Mouse (Mus musculus) heart, embryonic 12.5 days (tissue): Measurements from ENCODE around the gene Tcf7l2. TPM values are rescaled to one million over a fixed set of nuclear protein-coding genes. Genes with fewer than 3 reads are reported as not detected.
A peak's percentile ranks its signal among the peaks of the same experiment; 100 is the strongest.

Source experiments
- ATAC-seq: fragments of 200-750 bp; cut with Nextera tagmentation; 2 replicates; pipeline ENCODE4 v1.8.0; 2017; ENCODE audit warnings: moderate TSS enrichment, moderate library complexity; ENCODE audit not compliant: insufficient number of reproducible peaks, low FRiP score
- H3K27ac ChIP-seq: fragments of 300-500 bp; sonication (generic); 2 replicates; pipeline ENCODE4 v1.5.1; 2016; ENCODE audit warnings: mild to moderate bottlenecking, moderate library complexity; ENCODE audit not compliant: poor library complexity, severe bottlenecking
- H3K27me3 ChIP-seq: fragments of 300-500 bp; sonication (generic); replicated peaks from 2 replicates; pipeline ENCODE4 v1.6.1; 2016; ENCODE audit warnings: mild to moderate bottlenecking, moderate library complexity
- H3K36me3 ChIP-seq: fragments of 300-500 bp; sonication (generic); 2 replicates; pipeline ENCODE4 v1.6.1; 2016; ENCODE audit warnings: mild to moderate bottlenecking, moderate library complexity
- H3K4me1 ChIP-seq: fragments of 300-500 bp; sonication (generic); replicated peaks from 2 replicates; pipeline ENCODE4 v1.6.1; 2016; ENCODE audit warnings: mild to moderate bottlenecking
- H3K4me2 ChIP-seq: fragments of 300-500 bp; sonication (generic); 2 replicates; pipeline ENCODE4 v1.6.1; 2016; ENCODE audit warnings: mild to moderate bottlenecking, moderate library complexity
- H3K4me3 ChIP-seq: fragments of 300-500 bp; sonication (generic); 2 replicates; pipeline ENCODE4 v1.5.1; 2016; ENCODE audit warnings: mild to moderate bottlenecking
- H3K9ac ChIP-seq: fragments of 300-500 bp; sonication (generic); 2 replicates; pipeline ENCODE4 v1.6.1; 2016; ENCODE audit warnings: mild to moderate bottlenecking, moderate library complexity
- H3K9me3 ChIP-seq: fragments of 300-500 bp; sonication (generic); replicated peaks from 2 replicates; pipeline ENCODE4 v1.6.1; 2016; ENCODE audit warnings: mild to moderate bottlenecking, moderate library complexity
- WGBS: fragments of 180-500 bp; shearing (Covaris S2); methylation state at CpG from one replicate; pipeline ENCODE4 v1.1.7; 2016; 5-methylcytosine and 5-hydroxymethylcytosine counted together
- polyA plus RNA-seq: library from polyadenylated mRNA; unstranded; fragments of >200 nt; fragmentation: Nextera tagmentation; extraction: Ambion mirVana; gene quantifications from 2 replicates; pipeline ENCODE4 v1.2.1, GENCODE M21; 2016

The Tcf7l2 gene
- polyA plus RNA-seq, 1 experiment from 2014 or later: 59.7 TPM

DNA sequence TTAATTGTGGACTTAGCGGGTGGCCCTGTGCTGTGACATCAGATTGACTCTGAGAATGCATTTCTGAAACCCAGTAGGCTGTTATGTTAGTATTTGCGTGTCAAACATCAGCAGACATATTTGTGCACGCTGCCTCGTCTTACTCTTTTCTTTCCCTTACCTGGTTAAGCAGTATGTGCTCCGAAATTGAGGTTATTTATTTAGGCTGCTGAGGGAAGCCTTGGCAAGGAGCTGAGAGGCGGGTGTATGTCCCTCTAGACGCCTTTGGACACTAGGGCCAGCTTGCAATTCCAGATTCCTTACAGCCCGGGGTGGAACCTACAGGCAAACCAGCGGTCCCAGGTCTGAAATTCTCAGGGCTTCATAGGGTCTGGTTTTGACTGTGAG, 3.6 kb downstream of the Tcf7l2 start:
- H3K27ac ChIP-seq: peak overlapping the region; percentile 99; the same call in 1 of the 2 replicates
- peaks cover 54% of the 10 kb centered on the region for H3K4me1 ChIP-seq

DNA sequence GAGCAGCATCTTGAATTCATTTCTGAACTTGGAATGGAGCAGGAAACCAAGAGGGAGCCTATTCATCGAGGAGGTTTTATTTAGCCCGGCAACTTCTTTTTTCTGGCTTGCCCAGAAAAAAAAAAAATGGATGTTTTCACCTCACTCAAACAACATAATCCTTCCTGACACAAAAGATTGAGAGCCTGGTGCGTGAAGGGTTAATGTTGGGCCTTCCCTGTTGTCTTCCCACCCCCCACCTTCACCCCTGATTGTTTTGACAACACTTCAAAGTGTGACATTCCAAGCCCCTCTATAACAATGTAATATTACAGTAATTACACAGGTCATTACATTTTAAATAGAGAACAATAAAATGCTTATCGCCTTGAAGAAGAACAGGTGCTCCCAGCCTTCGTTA, 4.6 kb downstream of the Tcf7l2 start:
- H3K4me3 ChIP-seq: no peak overlapping the region
- H3K4me1 ChIP-seq: peaks cover 59% of the 10 kb centered on the region
- peak overlapping the region; percentile 32; the same call in 1 of the 2 replicates for H3K4me2 ChIP-seq
- ATAC-seq: no peak
- WGBS: 39% methylated on average over 5 of the region's 5 CpGs
- no peaks in the 10 kb centered on the region for H3K36me3 ChIP-seq
- H3K9ac ChIP-seq: peak overlapping the region; percentile 54
- H3K27me3 ChIP-seq: no peaks in the 10 kb centered on the region
- H3K9me3 ChIP-seq: no peaks in the 10 kb centered on the region
- no peak overlapping the region for H3K27ac ChIP-seq

More for the DNA sequence above, 3.6 kb downstream of the Tcf7l2 start:
- Histone ChIP-seq H3K36me3 (no peaks in the 10 kb centered on the region), H3K4me2 (peak overlapping the region; percentile 97), H3K9me3 (no peaks in the 10 kb centered on the region), H3K9ac (peak overlapping the region; percentile 94), H3K27me3 (no peaks in the 10 kb centered on the region), H3K4me3 (peak overlapping the region; percentile 82)
- 19% methylated on average over 9 of the region's 9 CpGs for whole genome bisulfite sequencing
- ATAC-seq: no peak

DNA sequence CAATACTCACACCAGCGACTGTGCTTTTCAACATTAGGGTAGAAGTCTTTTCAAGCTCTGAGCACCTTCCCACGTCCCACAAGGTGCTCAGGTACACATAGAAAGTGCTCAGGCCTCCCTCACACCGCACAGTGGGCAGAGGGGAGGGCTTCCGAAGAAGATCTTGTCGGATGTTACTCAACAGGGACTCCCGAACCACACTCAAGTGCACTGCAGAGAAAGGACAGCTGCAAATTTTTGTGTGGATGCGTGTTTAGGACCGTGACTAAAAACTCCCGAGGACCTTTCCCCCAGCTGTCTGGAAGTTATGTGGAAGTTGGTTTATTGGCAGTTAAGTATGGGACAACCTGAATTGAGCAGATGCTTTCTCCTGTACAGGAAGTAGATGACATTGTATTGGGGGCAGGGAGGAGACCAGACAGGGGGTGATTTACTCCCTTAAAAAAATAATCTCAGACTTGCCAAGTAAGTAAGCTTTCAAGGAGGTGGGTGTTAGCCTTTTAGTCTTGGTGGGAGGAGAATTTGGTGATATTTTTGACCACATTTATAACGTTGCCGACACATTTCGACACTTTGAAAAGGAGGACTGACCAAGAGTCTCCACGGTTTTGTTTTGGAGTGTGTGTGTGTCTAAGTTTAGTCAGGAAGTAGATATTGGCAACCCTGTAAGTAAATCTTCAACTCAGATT, 5.8 kb downstream of the Tcf7l2 start:
- peak overlapping the region; percentile 61 for H3K4me2 ChIP-seq
- no peak overlapping the region for H3K4me3 ChIP-seq
- peak overlapping the region; percentile 13; the same call in 1 of the 2 replicates for H3K9ac ChIP-seq
- H3K27ac ChIP-seq: no peak overlapping the region
- no peaks in the 10 kb centered on the region for H3K27me3 ChIP-seq
- ATAC-seq: no peak
- H3K36me3 ChIP-seq: no peaks in the 10 kb centered on the region
- no peaks in the 10 kb centered on the region for H3K9me3 ChIP-seq
- H3K4me1 ChIP-seq: peaks cover 70% of the 10 kb centered on the region
- WGBS: 23% methylated on average over 13 of the region's 13 CpGs

GRCm38 (mm10) chr19:55747926-55748291, 6.3 kb downstream of the Tcf7l2 start:
- Histone ChIP-seq H3K9ac (peak overlapping the region; percentile 15; the same call in 1 of the 2 replicates), H3K4me2 (peak overlapping the region; percentile 61), H3K4me3 (no peak overlapping the region), H3K36me3 (no peaks in the 10 kb centered on the region), H3K9me3 (no peaks in the 10 kb centered on the region), H3K4me1 (peaks cover 76% of the 10 kb centered on the region), H3K27ac (no peak overlapping the region), H3K27me3 (no peaks in the 10 kb centered on the region)
- WGBS: 46% methylated on average over 6 of the region's 6 CpGs
- ATAC-seq: no peak

- Histone ChIP-seq H3K4me2 (peak overlapping the region; percentile 61), H3K4me3 (peak overlapping the region; percentile 17), H3K27ac (peak overlapping the region; percentile 48; the same call in 1 of the 2 replicates), H3K9ac (peak overlapping the region; percentile 15; the same call in 1 of the 2 replicates), H3K36me3 (no peaks in the 10 kb centered on the region), H3K4me1 (peaks cover 81% of the 10 kb centered on the region), H3K27me3 (no peaks in the 10 kb centered on the region), H3K9me3 (no peaks in the 10 kb centered on the region)
- 14% methylated on average over 6 of the region's 6 CpGs for WGBS
- ATAC-seq: peak; percentile 70; the same call in 1 of the 2 replicates
These were observed 7.2 kb downstream of the Tcf7l2 start for GRCm38 (mm10) chr19:55748801-55749200.

DNA sequence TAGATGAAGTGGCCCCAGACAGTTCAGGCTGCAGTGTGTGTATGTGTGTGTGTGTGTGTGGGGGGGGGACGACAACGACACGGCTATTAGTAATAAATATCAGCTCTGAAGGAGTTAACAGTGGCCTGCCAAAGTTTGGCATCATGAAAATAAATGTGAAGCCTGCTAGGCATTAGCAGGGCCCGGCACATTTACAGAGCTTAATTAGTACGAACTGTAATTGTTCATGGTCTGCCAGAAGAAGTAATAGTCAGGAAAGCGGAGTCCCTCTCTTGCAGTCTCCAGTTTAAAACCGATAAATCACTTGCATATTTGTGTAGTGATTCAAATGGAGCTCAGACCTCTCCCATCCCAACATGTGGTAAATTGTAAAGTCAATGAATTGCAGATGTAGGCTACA, 7.9 kb downstream of the Tcf7l2 start:
- H3K4me3 ChIP-seq: no peak overlapping the region
- ATAC-seq: no peak
- H3K4me1 ChIP-seq: peaks cover 88% of the 10 kb centered on the region
- H3K27ac ChIP-seq: peak overlapping the region; percentile 48; the same call in 1 of the 2 replicates
- no peaks in the 10 kb centered on the region for H3K36me3 ChIP-seq
- H3K27me3 ChIP-seq: no peaks in the 10 kb centered on the region
- 0 out of 2 replicates have a peak overlapping the region, but pooled peaks have one; percentile 1 for H3K9ac ChIP-seq
- no peaks in the 10 kb centered on the region for H3K9me3 ChIP-seq
- 60% methylated on average over 7 of the region's 7 CpGs for WGBS
- peak overlapping the region; percentile 61 for H3K4me2 ChIP-seq

GRCm38 (mm10) chr19:55750048-55750447, 8.4 kb downstream of the Tcf7l2 start:
- no peak for ATAC-seq

DNA sequence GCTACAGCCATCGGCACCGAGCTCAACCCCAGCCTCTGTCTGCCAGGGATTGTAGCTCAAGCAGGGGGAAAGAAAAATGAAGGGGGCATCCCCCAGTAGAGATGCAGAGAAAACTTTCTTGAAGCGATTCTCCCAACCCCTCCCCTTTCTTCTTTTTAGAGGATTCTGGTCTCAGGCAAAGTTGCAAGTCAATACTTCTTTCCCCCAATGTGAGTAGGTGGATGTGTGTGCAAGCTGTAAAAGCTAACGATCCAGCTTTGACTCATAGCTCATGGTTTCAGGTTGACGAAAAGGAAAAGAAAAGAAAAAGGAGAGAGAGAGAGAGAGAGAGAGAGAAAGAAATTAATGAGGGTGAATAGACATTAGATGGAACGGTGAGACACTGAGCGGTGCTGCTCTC, 8.8 kb downstream of the Tcf7l2 start:
- ATAC-seq: no peak
- peaks cover 91% of the 10 kb centered on the region for H3K4me1 ChIP-seq
- no peak overlapping the region for H3K4me2 ChIP-seq
- 0 out of 2 replicates have a peak, but pooled peaks cover 4% of the 10 kb centered on the region for H3K36me3 ChIP-seq
- H3K27me3 ChIP-seq: no peaks in the 10 kb centered on the region
- H3K9me3 ChIP-seq: no peaks in the 10 kb centered on the region
- H3K9ac ChIP-seq: no peak overlapping the region
- WGBS: 79% methylated on average over 7 of the region's 7 CpGs
- no peak overlapping the region for H3K27ac ChIP-seq
- H3K4me3 ChIP-seq: no peak overlapping the region

More at GRCm38 (mm10) chr19:55750048-55750447, 8.4 kb downstream of the Tcf7l2 start:
- H3K4me2 ChIP-seq: no peak overlapping the region
- 0 out of 2 replicates have a peak, but pooled peaks cover under 1% of the 10 kb centered on the region for H3K36me3 ChIP-seq
- H3K27me3 ChIP-seq: no peaks in the 10 kb centered on the region
- peaks cover 91% of the 10 kb centered on the region for H3K4me1 ChIP-seq
- WGBS: 74% methylated on average over 13 of the region's 13 CpGs
- no peaks in the 10 kb centered on the region for H3K9me3 ChIP-seq
- H3K9ac ChIP-seq: no peak overlapping the region
- H3K4me3 ChIP-seq: no peak overlapping the region
- no peak overlapping the region for H3K27ac ChIP-seq

GRCm38 (mm10) chr19:55752861-55753260, 11.2 kb downstream of the Tcf7l2 start:
- no peak for ATAC-seq
- H3K4me2 ChIP-seq: no peak overlapping the region
- WGBS: 66% methylated on average over 8 of the region's 8 CpGs
- no peak overlapping the region for H3K4me3 ChIP-seq
- no peaks in the 10 kb centered on the region for H3K27me3 ChIP-seq
- H3K4me1 ChIP-seq: peaks cover 94% of the 10 kb centered on the region
- H3K27ac ChIP-seq: no peak overlapping the region
- no peaks in the 10 kb centered on the region for H3K9me3 ChIP-seq
- H3K36me3 ChIP-seq: peaks cover 4% of the 10 kb centered on the region; the same call in 1 of the 2 replicates
- no peak overlapping the region for H3K9ac ChIP-seq

DNA sequence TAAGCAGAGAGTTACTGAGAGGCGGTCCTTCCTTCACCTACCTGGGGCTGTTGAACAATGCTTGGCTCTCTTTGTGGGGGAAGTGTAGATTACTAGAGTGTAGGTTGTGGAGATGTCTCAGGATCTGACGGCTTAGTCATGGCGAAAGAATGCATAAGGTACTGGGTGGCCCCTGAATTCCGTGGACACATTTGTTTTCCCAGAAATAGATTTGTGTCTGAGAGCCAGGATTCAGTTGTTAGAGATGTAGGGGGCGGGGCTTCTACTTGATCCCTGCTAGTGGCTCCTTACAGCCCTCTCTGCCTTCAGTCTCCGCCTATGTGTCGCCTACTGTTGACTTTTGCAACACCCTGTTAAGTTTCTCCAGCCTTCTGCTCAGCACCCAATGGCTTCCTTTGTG, 12.7 kb downstream of the Tcf7l2 start:
- H3K9me3 ChIP-seq: no peaks in the 10 kb centered on the region
- peak overlapping the region; percentile 74 for H3K27ac ChIP-seq
- ATAC-seq: peak; percentile 26; the same call in 1 of the 2 replicates
- peak overlapping the region; percentile 38 for H3K4me2 ChIP-seq
- peaks cover 84% of the 10 kb centered on the region for H3K4me1 ChIP-seq
- H3K27me3 ChIP-seq: no peaks in the 10 kb centered on the region
- peaks cover 4% of the 10 kb centered on the region; the same call in 1 of the 2 replicates for H3K36me3 ChIP-seq
- WGBS: 49% methylated on average over 7 of the region's 7 CpGs
- H3K4me3 ChIP-seq: no peak overlapping the region
- no peak overlapping the region for H3K9ac ChIP-seq

- no peak overlapping the region for H3K4me3 ChIP-seq
- H3K4me1 ChIP-seq: peaks cover 76% of the 10 kb centered on the region
- WGBS: 87% methylated on average over 9 of the region's 9 CpGs
- peaks cover 4% of the 10 kb centered on the region; the same call in 1 of the 2 replicates for H3K36me3 ChIP-seq
- no peak overlapping the region for H3K27ac ChIP-seq
- H3K27me3 ChIP-seq: no peaks in the 10 kb centered on the region
- no peak for ATAC-seq
- H3K4me2 ChIP-seq: no peak overlapping the region
- H3K9me3 ChIP-seq: no peaks in the 10 kb centered on the region
- no peak overlapping the region for H3K9ac ChIP-seq
These were observed 13.8 kb downstream of the Tcf7l2 start for GRCm38 (mm10) chr19:55755462-55755861.
